Mouse (Mus musculus) forebrain, embryonic 10.5 days (tissue): Measurements from ENCODE around the gene Dedd2. TPM values are rescaled to one million over a fixed set of nuclear protein-coding genes. Genes with fewer than 3 reads are reported as not detected.

Experiments
- DNase-seq: peaks from one replicate; pipeline ENCODE4 v3.0.0-alpha.2; 2017; ENCODE audit warnings: low spot score; ENCODE audit errors: extremely low spot score
- H3K27ac ChIP-seq: fragments of 300-500 bp; sonication (generic); 2 replicates; pipeline ENCODE4 v1.5.1; 2016; ENCODE audit warnings: mild to moderate bottlenecking
- H3K27me3 ChIP-seq: fragments of 300-500 bp; sonication (generic); 2 replicates; pipeline ENCODE4 v1.6.1; 2016; ENCODE audit warnings: mild to moderate bottlenecking; ENCODE audit not compliant: poor library complexity, severe bottlenecking
- H3K36me3 ChIP-seq: fragments of 300-500 bp; sonication (generic); replicated peaks from 2 replicates; pipeline ENCODE4 v1.6.1; 2016; ENCODE audit warnings: mild to moderate bottlenecking, moderate library complexity
- H3K4me1 ChIP-seq: fragments of 300-500 bp; sonication (generic); 2 replicates; pipeline ENCODE4 v1.6.1; 2016
- H3K4me3 ChIP-seq: fragments of 300-500 bp; sonication (generic); 2 replicates; pipeline ENCODE4 v1.5.1; 2016; ENCODE audit warnings: mild to moderate bottlenecking, moderate library complexity
- H3K9me3 ChIP-seq: fragments of 300-500 bp; sonication (generic); 2 replicates; pipeline ENCODE4 v1.6.1; 2016; ENCODE audit warnings: mild to moderate bottlenecking, moderate library complexity
- WGBS: fragments of 180-500 bp; shearing (Covaris S2); methylation state at CpG from one replicate; pipeline ENCODE4 v1.1.7; 2016; 5-methylcytosine and 5-hydroxymethylcytosine counted together
- polyA plus RNA-seq: library from polyadenylated mRNA; unstranded; fragments of >200 nt; fragmentation: Nextera tagmentation; extraction: Ambion mirVana; gene quantifications from 2 replicates; pipeline ENCODE4 v1.2.1, GENCODE M21; 2016

Gene Dedd2
- polyA plus RNA-seq, 1 experiment from 2014 or later = 8.8 TPM

GRCm38 (mm10) chr7:25221102-25221883 is 878 bp upstream of the Dedd2 start, which contains the start of gene Zfp526:
Zfp526 (plus strand) TSS chr7:25221425.
- under 1% methylated on average over 45 of the region's 45 CpGs for WGBS
- peaks cover 48% of the 10 kb centered on the region for H3K4me1 ChIP-seq

GRCm38 (mm10) chr7:25219756-25220456 is 509 bp downstream of the Dedd2 start:
- WGBS = 3% methylated on average over 31 of the region's 31 CpGs
- no peaks in the 10 kb centered on the region for H3K27me3 ChIP-seq
- H3K27ac ChIP-seq = peak overlapping the region; percentile 96
- DNase-seq = peak; percentile 95
- H3K9me3 ChIP-seq = no peaks in the 10 kb centered on the region
- H3K4me3 ChIP-seq = peak overlapping the region; percentile 71
- peaks cover 30% of the 10 kb centered on the region for H3K36me3 ChIP-seq
- H3K4me1 ChIP-seq = peaks cover 48% of the 10 kb centered on the region

More at GRCm38 (mm10) chr7:25221102-25221883, 878 bp upstream of the Dedd2 start, which contains the start of gene Zfp526:
- Histone ChIP-seq H3K27me3 (no peaks in the 10 kb centered on the region), H3K9me3 (no peaks in the 10 kb centered on the region), H3K27ac (peak within 1 kb of the TSS; percentile 96), H3K36me3 (peaks cover 37% of the 10 kb centered on the region), H3K4me3 (peak within 1 kb of the TSS; percentile 71)
- DNase-seq = peak; percentile 98

DNA sequence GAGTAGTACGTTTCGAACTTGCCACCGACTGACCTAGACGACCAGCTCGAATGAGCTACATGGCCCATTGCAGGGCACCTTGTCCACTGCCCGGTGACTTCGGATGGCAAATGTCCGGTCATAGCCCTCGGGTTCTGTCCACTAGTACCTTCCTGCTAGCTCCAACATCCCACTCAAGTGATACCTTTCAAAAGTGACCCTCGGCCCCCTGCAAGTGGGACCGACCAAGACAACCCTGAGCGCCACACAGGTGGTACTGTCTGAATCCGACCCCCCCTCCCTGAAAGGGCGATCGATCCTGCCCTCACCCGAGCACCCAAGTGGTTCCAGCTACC is 1.0 kb downstream of the Dedd2 start:
- DNase-seq = no peak
- peaks cover 48% of the 10 kb centered on the region for H3K4me1 ChIP-seq
- no peaks in the 10 kb centered on the region for H3K9me3 ChIP-seq
- H3K4me3 ChIP-seq = peak overlapping the region; percentile 71
- WGBS = under 1% methylated on average over 16 of the region's 16 CpGs
- H3K36me3 ChIP-seq = peaks cover 25% of the 10 kb centered on the region
- H3K27me3 ChIP-seq = no peaks in the 10 kb centered on the region
- H3K27ac ChIP-seq = peak overlapping the region; percentile 96

GRCm38 (mm10) chr7:25218705-25219415 is 1.6 kb downstream of the Dedd2 start:
- Histone ChIP-seq H3K36me3 (peaks cover 23% of the 10 kb centered on the region), H3K9me3 (no peaks in the 10 kb centered on the region), H3K4me1 (peaks cover 48% of the 10 kb centered on the region), H3K27me3 (no peaks in the 10 kb centered on the region), H3K27ac (peak overlapping the region; percentile 96), H3K4me3 (peak overlapping the region; percentile 71)
- peak; percentile 84 for DNase-seq
- 1% methylated on average over 53 of the region's 53 CpGs for WGBS

DNA sequence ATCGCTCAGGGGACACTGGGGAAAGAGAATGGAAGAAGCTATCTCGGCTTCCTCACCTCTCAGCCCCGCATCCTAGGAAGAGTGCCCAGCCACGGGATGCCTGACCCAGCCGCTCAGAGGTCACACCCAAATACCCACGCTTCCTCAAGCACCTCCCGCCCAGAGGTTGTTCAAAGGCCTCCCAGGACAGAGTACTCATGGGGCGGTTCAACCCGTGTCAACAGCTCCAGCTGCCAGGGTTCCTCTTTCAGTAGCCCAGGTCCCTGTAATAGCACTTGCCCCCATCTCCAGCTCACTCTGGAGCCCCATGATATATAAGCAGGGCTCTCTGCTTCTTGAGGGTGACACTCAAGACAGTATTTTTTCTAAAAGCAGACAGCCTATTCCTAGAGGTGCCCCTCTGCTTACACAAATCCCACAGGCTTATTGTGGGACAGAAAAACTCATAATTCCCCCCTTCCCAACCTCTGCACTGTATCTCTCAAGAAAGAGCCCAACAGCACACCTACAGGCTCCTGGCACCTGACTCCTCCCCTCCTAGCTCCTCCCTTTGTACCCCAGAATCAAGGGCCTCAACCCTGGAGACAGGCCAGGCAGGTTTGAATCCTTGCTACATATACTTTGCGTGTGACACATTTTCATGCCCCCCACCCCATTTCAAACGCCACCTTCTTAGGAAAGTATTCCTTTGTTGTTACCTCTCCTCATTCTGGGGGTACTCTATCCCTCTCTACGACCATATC is 2.6 kb downstream of the Dedd2 start:
- no peak for DNase-seq
- WGBS = 69% methylated on average over 12 of the region's 12 CpGs

GRCm38 (mm10) chr7:25214172-25214571 is 6.2 kb downstream of the Dedd2 start:
- Histone ChIP-seq H3K27me3 (no peaks in the 10 kb centered on the region), H3K36me3 (peaks cover 36% of the 10 kb centered on the region), H3K27ac (no peak overlapping the region), H3K4me3 (no peak overlapping the region), H3K4me1 (peaks cover 14% of the 10 kb centered on the region), H3K9me3 (no peaks in the 10 kb centered on the region)
- DNase-seq = no peak
- WGBS = 93% methylated on average over 2 of the region's 2 CpGs

More for the DNA sequence above, 2.6 kb downstream of the Dedd2 start:
- peaks cover 14% of the 10 kb centered on the region for H3K36me3 ChIP-seq
- peaks cover 44% of the 10 kb centered on the region for H3K4me1 ChIP-seq
- H3K4me3 ChIP-seq = peak overlapping the region; percentile 71; the same call in 1 of the 2 replicates
- H3K27ac ChIP-seq = no peak overlapping the region
- no peaks in the 10 kb centered on the region for H3K27me3 ChIP-seq
- no peaks in the 10 kb centered on the region for H3K9me3 ChIP-seq

- peaks cover 45% of the 10 kb centered on the region for H3K36me3 ChIP-seq
- H3K27ac ChIP-seq = no peak overlapping the region
- no peaks in the 10 kb centered on the region for H3K27me3 ChIP-seq
- H3K4me3 ChIP-seq = no peak overlapping the region
- H3K4me1 ChIP-seq = peaks cover 5% of the 10 kb centered on the region
- H3K9me3 ChIP-seq = no peaks in the 10 kb centered on the region
- 83% methylated on average over 3 of the region's 3 CpGs for WGBS
- no peak for DNase-seq
Measured at GRCm38 (mm10) chr7:25213099-25213498, 7.3 kb downstream of the Dedd2 start.

DNA sequence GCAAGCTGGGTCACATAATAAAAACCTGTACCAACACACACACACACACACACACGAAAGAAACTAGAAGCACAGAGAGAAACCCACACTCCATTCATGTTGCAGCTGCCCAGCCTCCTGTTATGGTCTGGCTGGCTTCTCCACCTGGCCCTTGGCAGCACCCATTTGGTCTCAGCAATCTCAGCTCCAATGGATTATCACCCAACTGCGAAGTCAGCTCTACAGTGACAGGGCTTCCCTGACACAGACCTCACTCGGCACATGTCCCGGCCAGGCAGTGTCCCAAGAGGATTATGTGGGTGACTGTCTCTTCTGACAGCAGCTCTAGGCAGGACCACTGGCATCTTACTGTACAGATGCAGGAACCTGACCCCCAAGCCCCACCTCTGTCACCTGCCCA is 9.9 kb downstream of the Dedd2 start:
- H3K27me3 ChIP-seq = no peaks in the 10 kb centered on the region
- H3K27ac ChIP-seq = no peak overlapping the region
- no peak overlapping the region for H3K4me3 ChIP-seq
- DNase-seq = no peak
- H3K4me1 ChIP-seq = no peaks in the 10 kb centered on the region
- no peaks in the 10 kb centered on the region for H3K9me3 ChIP-seq
- peaks cover 54% of the 10 kb centered on the region for H3K36me3 ChIP-seq
- WGBS = 92% methylated on average over 4 of the region's 4 CpGs

DNA sequence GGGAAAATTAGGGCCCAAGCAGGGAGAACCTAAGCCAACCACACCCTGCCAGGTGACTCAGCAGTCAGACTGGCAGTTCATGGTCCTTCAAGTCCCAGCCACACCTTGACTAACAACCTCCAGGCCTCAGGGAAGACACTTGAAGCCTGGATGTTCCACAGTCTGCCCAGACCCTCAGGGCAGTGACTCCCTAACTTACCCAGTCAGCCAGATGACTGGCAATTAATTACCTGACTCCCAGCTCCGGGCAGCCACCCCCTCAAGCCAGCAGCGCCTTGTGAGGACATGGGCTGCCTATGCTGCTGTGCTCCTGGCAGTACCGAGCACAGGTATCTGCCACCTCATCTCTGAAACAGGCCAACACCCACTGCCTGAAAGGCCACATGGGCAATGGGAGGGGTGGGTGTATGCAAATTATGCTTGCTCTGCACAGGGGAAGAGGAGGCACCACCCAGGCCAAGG is 11.2 kb downstream of the Dedd2 start:
- H3K27me3 ChIP-seq = no peaks in the 10 kb centered on the region
- peaks cover 58% of the 10 kb centered on the region for H3K36me3 ChIP-seq
- DNase-seq = no peak
- H3K4me3 ChIP-seq = no peak overlapping the region
- no peaks in the 10 kb centered on the region for H3K4me1 ChIP-seq
- no peaks in the 10 kb centered on the region for H3K9me3 ChIP-seq
- no peak overlapping the region for H3K27ac ChIP-seq
- 85% methylated on average over 3 of the region's 3 CpGs for WGBS

DNA sequence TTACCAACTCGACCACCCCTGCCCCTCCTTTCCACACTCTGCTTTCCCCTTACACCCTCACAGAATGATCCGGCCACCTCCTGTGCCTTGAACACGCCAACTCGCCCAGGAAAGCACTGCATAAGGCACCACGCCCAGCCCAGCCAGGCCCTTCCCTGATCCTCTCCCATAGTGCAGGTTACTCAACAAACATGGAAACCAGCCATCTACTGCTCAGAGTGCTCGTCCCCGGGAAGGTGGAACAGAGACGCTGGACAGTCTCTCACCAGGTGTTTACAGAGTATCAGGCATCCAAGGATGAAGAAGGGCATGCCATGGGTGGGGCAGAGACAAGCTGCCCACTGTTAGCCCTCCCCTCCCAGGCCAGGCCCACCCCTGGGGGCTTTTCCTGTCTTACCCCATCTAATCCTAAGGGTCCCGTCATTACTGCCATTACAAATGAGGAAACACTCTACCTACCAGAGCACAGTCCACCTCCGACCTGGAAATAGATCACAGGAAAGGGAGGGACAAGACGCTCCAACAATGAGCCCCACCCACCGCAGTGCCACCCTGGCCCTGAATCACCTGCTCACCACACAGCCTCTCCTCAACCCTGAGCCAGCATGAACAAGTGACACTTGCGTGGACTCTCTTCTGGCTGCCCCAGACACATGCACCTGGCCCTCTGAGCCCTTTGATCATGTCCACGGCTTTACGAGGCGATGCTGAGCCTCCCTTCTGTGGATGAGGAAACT is 14.2 kb downstream of the Dedd2 start:
- Histone ChIP-seq H3K36me3 (peaks cover 78% of the 10 kb centered on the region), H3K27me3 (no peaks in the 10 kb centered on the region), H3K9me3 (no peaks in the 10 kb centered on the region), H3K4me1 (no peaks in the 10 kb centered on the region), H3K27ac (no peak overlapping the region), H3K4me3 (no peak overlapping the region)
- no peak for DNase-seq
- WGBS = 92% methylated on average over 16 of the region's 16 CpGs

GRCm38 (mm10) chr7:25205355-25206093 is 14.9 kb downstream of the Dedd2 start:
- WGBS = 86% methylated on average over 16 of the region's 16 CpGs
- no peaks in the 10 kb centered on the region for H3K4me1 ChIP-seq
- H3K4me3 ChIP-seq = no peak overlapping the region
- H3K36me3 ChIP-seq = peaks cover 73% of the 10 kb centered on the region
- H3K9me3 ChIP-seq = no peaks in the 10 kb centered on the region
- DNase-seq = no peak
- H3K27me3 ChIP-seq = no peaks in the 10 kb centered on the region
- H3K27ac ChIP-seq = 0 out of 2 replicates have a peak overlapping the region, but pooled peaks have one; percentile 6
